Mouse (Mus musculus): ENCODE results near the gene Nudt8. TPM values are rescaled to one million over a fixed set of nuclear protein-coding genes. Genes with fewer than 3 reads are reported as not detected.

Nudt8 gene
- polyA plus RNA-seq (2015; fragmentation: Nextera tagmentation; extraction: Ambion mirVana): 29.1 and 36.0 TPM in 2 replicates

DNA sequence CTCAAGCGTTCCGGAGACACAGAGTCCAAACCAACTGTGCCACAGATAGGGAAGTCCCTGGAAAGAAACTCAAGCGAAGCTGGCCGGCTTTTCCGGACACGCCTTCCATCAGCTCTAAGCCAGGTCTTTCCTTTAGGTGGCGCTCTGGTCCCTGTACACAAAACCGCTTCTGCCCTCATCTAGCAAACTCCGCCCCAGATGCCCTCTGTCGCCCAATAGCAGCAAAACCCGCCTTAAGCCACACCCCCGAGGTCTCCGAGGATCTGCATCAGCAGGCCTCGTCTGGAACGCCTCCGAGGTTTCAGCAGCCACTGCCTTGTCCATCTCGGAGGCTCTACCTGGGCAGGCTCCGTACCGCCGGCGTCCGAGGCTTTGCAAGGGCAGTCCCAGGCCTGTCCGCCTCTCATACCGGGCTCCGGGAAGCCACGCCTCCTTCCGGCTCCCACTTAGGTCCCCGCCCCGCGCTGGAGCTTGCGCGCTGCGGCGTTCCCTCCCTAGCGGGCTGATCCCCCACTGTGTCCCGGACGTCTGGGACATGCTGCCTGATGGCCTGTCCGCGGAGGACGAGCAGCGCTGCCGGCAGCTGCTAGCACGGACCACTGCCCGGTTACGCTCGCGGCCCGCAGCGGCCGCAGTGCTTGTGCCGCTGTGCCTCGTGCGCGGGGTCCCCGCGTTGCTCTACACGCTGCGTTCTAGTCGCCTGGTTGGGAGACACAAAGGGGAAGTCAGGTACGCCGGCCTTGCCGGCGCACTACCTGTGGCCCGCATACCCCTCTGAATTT, at the start of gene Nudt8, which contains the start of gene Gm49405:
TSS of gene Nudt8 (plus strand) at position 462 of the 782 bp plus-strand sequence.
TSS of gene Gm49405 (plus strand) at position 508 of the 782 bp plus-strand sequence.

DNA sequence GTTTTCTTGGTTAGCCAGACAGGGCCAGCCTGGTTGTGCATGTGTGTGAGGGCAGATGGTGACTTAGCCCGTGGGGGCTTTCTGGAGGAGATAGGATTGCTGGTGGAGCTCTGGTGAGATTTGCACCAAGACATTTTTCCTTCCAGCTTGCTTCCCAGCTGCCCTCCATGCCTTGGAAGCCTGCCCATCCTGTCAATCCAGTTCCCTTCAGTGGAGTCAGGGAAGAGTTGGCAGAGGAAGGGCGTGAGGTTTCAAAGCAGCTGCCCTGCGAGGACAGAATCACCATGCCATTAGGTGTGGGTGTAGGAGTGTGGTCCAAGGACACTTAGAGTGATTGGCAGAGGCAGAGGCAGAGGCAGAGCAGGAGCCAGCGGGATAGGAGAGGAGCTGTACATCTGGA, 41.9 kb upstream of the Nudt8 start, which contains the start of gene Aldh3b3:
TSS of gene Aldh3b3 (plus strand) at position 176 of the 400 bp plus-strand sequence.

DNA sequence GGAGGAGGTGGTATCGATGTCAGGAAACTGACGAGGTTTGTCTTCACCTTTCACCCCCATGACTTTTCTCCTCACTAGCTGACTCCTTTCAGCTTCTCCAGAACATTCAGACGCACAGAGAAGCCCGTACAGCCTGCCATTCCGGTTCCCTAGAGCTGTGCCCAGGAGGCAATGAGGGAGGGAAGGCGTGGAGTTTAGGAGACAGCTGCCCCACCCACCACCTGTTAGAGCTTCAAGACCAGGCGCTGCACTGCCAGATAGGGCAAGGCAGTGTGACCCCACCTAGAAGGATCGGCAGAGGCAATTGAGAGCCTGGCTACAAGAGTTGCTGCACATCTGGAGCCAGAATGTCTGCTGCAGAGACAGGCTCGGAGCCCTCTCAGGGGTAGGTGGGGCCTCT, 28.2 kb upstream of the Nudt8 start, which contains the start of gene Aldh3b2:
TSS of gene Aldh3b2 (plus strand) at position 100 of the 400 bp plus-strand sequence.

GRCm38 (mm10) chr19:3986334-3986733, 14.0 kb upstream of the Nudt8 start, which contains the start of gene Acy3:
Acy3 (plus strand) TSS chr19:3986570.

GRCm38 (mm10) chr19:3992416-3992815, 8.0 kb upstream of the Nudt8 start, which contains the start of gene Tbx10:
Tbx10 (plus strand) TSS chr19:3992752.

DNA sequence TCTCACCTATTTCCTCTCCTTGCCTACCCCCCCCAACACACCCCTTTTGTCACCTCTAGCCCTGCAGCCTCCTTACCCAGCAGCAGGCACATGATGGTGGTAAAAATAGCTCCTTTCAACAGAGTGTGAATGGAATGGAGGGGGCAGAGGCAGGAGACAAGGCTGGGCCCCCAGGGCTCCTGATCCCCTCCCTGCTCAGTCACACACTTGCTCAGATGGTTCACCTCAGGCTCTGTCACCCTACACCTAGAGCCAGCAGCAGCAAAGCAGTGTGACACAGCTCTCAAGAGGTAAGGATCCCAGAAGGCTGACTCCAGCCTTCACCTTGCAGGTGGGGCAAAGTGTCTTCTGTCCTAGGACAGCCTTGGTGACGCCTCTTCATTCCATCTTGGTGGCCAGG, 2.7 kb downstream of the Nudt8 start, which contains the start of gene Doc2g:
TSS of gene Doc2g (plus strand) at position 202 of the 400 bp plus-strand sequence.

GRCm38 (mm10) chr19:4012432-4013022, 12.1 kb downstream of the Nudt8 start, which contains the start of gene Ndufv1:
Ndufv1 (minus strand) TSS chr19:4012806.

GRCm38 (mm10) chr19:4037788-4038232, 37.4 kb downstream of the Nudt8 start, which contains the start of gene Gstp1:
Gstp1 (minus strand) TSS chr19:4037985.

GRCm38 (mm10) chr19:4045966-4046865, 45.8 kb downstream of the Nudt8 start, which contains the start of gene Gstp2:
Gstp2 (minus strand) TSS chr19:4046023.

Other genes starting within 250 kb of the Nudt8 start
- 14.4 and 15.2 TPM in 2 replicates for gene Kmt5b, start 233.2 kb upstream of the Nudt8 start, polyA plus RNA-seq (2015; fragmentation: Nextera tagmentation; extraction: Ambion mirVana)
- gene Chka, start 148.8 kb upstream of the Nudt8 start, polyA plus RNA-seq (2015; fragmentation: Nextera tagmentation; extraction: Ambion mirVana): 21.8 and 25.8 TPM in 2 replicates
- 18.2 and 23.2 TPM in 2 replicates for gene Tcirg1, start 93.4 kb upstream of the Nudt8 start, polyA plus RNA-seq (2015; fragmentation: Nextera tagmentation; extraction: Ambion mirVana)
- 279 and 309 TPM in 2 replicates for gene Ndufs8, start 87.8 kb upstream of the Nudt8 start, polyA plus RNA-seq (2015; fragmentation: Nextera tagmentation; extraction: Ambion mirVana)
- 3.3 and 8.6 TPM in 2 replicates for gene Aldh3b1, start 70.8 kb upstream of the Nudt8 start, polyA plus RNA-seq (2015; fragmentation: Nextera tagmentation; extraction: Ambion mirVana)
- gene Unc93b1, start 65.4 kb upstream of the Nudt8 start, polyA plus RNA-seq (2015; fragmentation: Nextera tagmentation; extraction: Ambion mirVana): 21.7 and 32.0 TPM in 2 replicates
- gene Aldh3b3, start 41.9 kb upstream of the Nudt8 start, polyA plus RNA-seq (2015; fragmentation: Nextera tagmentation; extraction: Ambion mirVana): 0.29 and 0.30 TPM in 2 replicates
- gene Aldh3b2, start 28.3 kb upstream of the Nudt8 start, polyA plus RNA-seq (2015; fragmentation: Nextera tagmentation; extraction: Ambion mirVana): 122 and 144 TPM in 2 replicates
- gene Acy3, start 14.0 kb upstream of the Nudt8 start, polyA plus RNA-seq (2015; fragmentation: Nextera tagmentation; extraction: Ambion mirVana): 6.1 and 7.0 TPM in 2 replicates
- 0.11 TPM in 1 of 2 replicates, not detected in the other for gene Tbx10, start 7.8 kb upstream of the Nudt8 start, polyA plus RNA-seq (2015; fragmentation: Nextera tagmentation; extraction: Ambion mirVana)
- gene Gm49405, start within 50 bp of the Nudt8 start, polyA plus RNA-seq (2015; fragmentation: Nextera tagmentation; extraction: Ambion mirVana): 0.82 and 1.3 TPM in 2 replicates
- gene Doc2g, start 2.7 kb downstream of the Nudt8 start, polyA plus RNA-seq (2015; fragmentation: Nextera tagmentation; extraction: Ambion mirVana): 1.5 and 2.1 TPM in 2 replicates
- 170 and 175 TPM in 2 replicates for gene Ndufv1, start 12.2 kb downstream of the Nudt8 start, polyA plus RNA-seq (2015; fragmentation: Nextera tagmentation; extraction: Ambion mirVana)
- 432 and 441 TPM in 2 replicates for gene Gstp1, start 37.4 kb downstream of the Nudt8 start, polyA plus RNA-seq (2015; fragmentation: Nextera tagmentation; extraction: Ambion mirVana)
- gene Gstp2, start 45.4 kb downstream of the Nudt8 start, polyA plus RNA-seq (2015; fragmentation: Nextera tagmentation; extraction: Ambion mirVana): 21.6 and 25.1 TPM in 2 replicates
- 0.33 and 0.52 TPM in 2 replicates for gene Gstp3, start 59.0 kb downstream of the Nudt8 start, polyA plus RNA-seq (2015; fragmentation: Nextera tagmentation; extraction: Ambion mirVana)
- not detected in 2 replicates for gene Cabp2, start 81.0 kb downstream of the Nudt8 start, polyA plus RNA-seq (2015; fragmentation: Nextera tagmentation; extraction: Ambion mirVana)
- 75.9 and 93.8 TPM in 2 replicates for gene Cdk2ap2, start 96.6 kb downstream of the Nudt8 start, polyA plus RNA-seq (2015; fragmentation: Nextera tagmentation; extraction: Ambion mirVana)
- gene Pitpnm1, start 99.4 kb downstream of the Nudt8 start, polyA plus RNA-seq (2015; fragmentation: Nextera tagmentation; extraction: Ambion mirVana): 10.2 and 13.2 TPM in 2 replicates
- gene Aip, start 125.3 kb downstream of the Nudt8 start, polyA plus RNA-seq (2015; fragmentation: Nextera tagmentation; extraction: Ambion mirVana): 76.9 and 77.9 TPM in 2 replicates
- gene Gpr152, start 139.2 kb downstream of the Nudt8 start, polyA plus RNA-seq (2015; fragmentation: Nextera tagmentation; extraction: Ambion mirVana): not detected in 2 replicates
- gene Cabp4, start 143.5 kb downstream of the Nudt8 start, polyA plus RNA-seq (2015; fragmentation: Nextera tagmentation; extraction: Ambion mirVana): 0.28 and 0.41 TPM in 2 replicates
- 130 and 133 TPM in 2 replicates for gene Coro1b, start 148.0 kb downstream of the Nudt8 start, polyA plus RNA-seq (2015; fragmentation: Nextera tagmentation; extraction: Ambion mirVana)
- gene Ptprcap, start 153.0 kb downstream of the Nudt8 start, polyA plus RNA-seq (2015; fragmentation: Nextera tagmentation; extraction: Ambion mirVana): 0.54 and 0.65 TPM in 2 replicates
- 28.6 and 31.4 TPM in 2 replicates for gene Rps6kb2, start 162.8 kb downstream of the Nudt8 start, polyA plus RNA-seq (2015; fragmentation: Nextera tagmentation; extraction: Ambion mirVana)
- 5.8 and 7.8 TPM in 2 replicates for gene Carns1, start 174.9 kb downstream of the Nudt8 start, polyA plus RNA-seq (2015; fragmentation: Nextera tagmentation; extraction: Ambion mirVana)
- 1.3 and 1.5 TPM in 2 replicates for gene Tbc1d10c, start 190.7 kb downstream of the Nudt8 start, polyA plus RNA-seq (2015; fragmentation: Nextera tagmentation; extraction: Ambion mirVana)
- 476 and 486 TPM in 2 replicates for gene Ppp1ca, start 191.5 kb downstream of the Nudt8 start, polyA plus RNA-seq (2015; fragmentation: Nextera tagmentation; extraction: Ambion mirVana)
- gene Rad9a, start 201.1 kb downstream of the Nudt8 start, polyA plus RNA-seq (2015; fragmentation: Nextera tagmentation; extraction: Ambion mirVana): 12.6 and 15.8 TPM in 2 replicates
- gene Clcf1, start 213.7 kb downstream of the Nudt8 start, polyA plus RNA-seq (2015; fragmentation: Nextera tagmentation; extraction: Ambion mirVana): 1.8 TPM in 2 replicates
- not detected in 2 replicates for gene AC109138.7, start 213.8 kb downstream of the Nudt8 start, polyA plus RNA-seq (2015; fragmentation: Nextera tagmentation; extraction: Ambion mirVana)
- gene Pold4, start 231.3 kb downstream of the Nudt8 start, polyA plus RNA-seq (2015; fragmentation: Nextera tagmentation; extraction: Ambion mirVana): 44.5 and 63.8 TPM in 2 replicates